Mouse (Mus musculus) G1E (cell line): ENCODE data around the gene Tomm22. TPM values are rescaled to one million over a fixed set of nuclear protein-coding genes. Genes with fewer than 3 reads are reported as not detected.
A peak's percentile ranks its signal among the peaks of the same experiment; 100 is the strongest.

Experiments used
- ATAC-seq: 2 replicates; pipeline ENCODE4 v1.8.0; 2016; ENCODE audit warnings: mild to moderate bottlenecking; ENCODE audit not compliant: insufficient number of reproducible peaks, poor library complexity, low FRiP score, severe bottlenecking; ENCODE audit errors: extremely low read depth
- DNase-seq: peaks from one replicate; pipeline ENCODE4 v3.0.0; 2012; ENCODE audit warnings: low spot score
- H3K27me3 ChIP-seq: 2 replicates; pipeline ENCODE4 v1.6.1; 2012; ENCODE audit warnings: mild to moderate bottlenecking, low read length, inconsistent platforms; ENCODE audit not compliant: insufficient read depth
- H3K36me3 ChIP-seq: replicated peaks from 2 replicates; pipeline ENCODE3; 2012; ENCODE audit warnings: mild to moderate bottlenecking, inconsistent platforms
- H3K4me1 ChIP-seq: 2 replicates; pipeline ENCODE4 v1.6.1; 2012; ENCODE audit warnings: low read depth, low read length, inconsistent platforms, mixed read lengths; ENCODE audit not compliant: insufficient read depth
- H3K4me3 ChIP-seq: 2 replicates; pipeline ENCODE4 v1.5.1; 2012; ENCODE audit warnings: low read depth, mild to moderate bottlenecking, inconsistent platforms, low read length, moderate library complexity, mixed read lengths
- H3K9me3 ChIP-seq: replicated peaks from 2 replicates; pipeline ENCODE4 v1.6.1; 2012; ENCODE audit warnings: inconsistent platforms
- CTCF ChIP-seq: IDR thresholded peaks from 2 replicates; pipeline ENCODE4 v1.5.1; 2012; ENCODE audit warnings: low read depth, low read length, inconsistent platforms, mixed read lengths
- GATA1 ChIP-seq: IDR thresholded peaks from 2 replicates; pipeline ENCODE4 v1.6.1; 2012; ENCODE audit warnings: borderline replicate concordance, low read length, inconsistent platforms, mixed read lengths
- GATA2 ChIP-seq: IDR thresholded peaks from 2 replicates; pipeline ENCODE4 v1.6.1; 2012; ENCODE audit warnings: low read depth, low read length, inconsistent platforms, borderline replicate concordance
- POLR2AphosphoS5 ChIP-seq: IDR thresholded peaks from 2 replicates; pipeline ENCODE4 v1.6.1; 2012; ENCODE audit warnings: low read depth, low read length, inconsistent platforms; ENCODE audit not compliant: insufficient replicate concordance
- TAL1 ChIP-seq: conservative IDR thresholded peaks from 2 replicates; pipeline ENCODE4 v1.6.1; 2012; ENCODE audit warnings: low read depth, low read length, inconsistent platforms, mixed read lengths
- polyA plus RNA-seq: library from polyadenylated mRNA; stranded (reverse); fragments of >175 nt; gene quantifications from 2 replicates; pipeline ENCODE4 v1.2.3, GENCODE M21; 2012
- total RNA-seq, 2 experiments: library from RNA; stranded (forward) in 1 of 2; stranded (reverse) in 1 of 2; fragments of 200-1000 nt in 1 of 2; fragments of >200 nt in 1 of 2; fragmentation: Nextera tagmentation in 1 of 2; gene quantifications; 2 replicates each; pipeline ENCODE4 v1.2.3; 2014 to 2017

Gene Tomm22
- total and polyA plus RNA-seq, 3 experiments = 103 to 144 (median 116) TPM

DNA sequence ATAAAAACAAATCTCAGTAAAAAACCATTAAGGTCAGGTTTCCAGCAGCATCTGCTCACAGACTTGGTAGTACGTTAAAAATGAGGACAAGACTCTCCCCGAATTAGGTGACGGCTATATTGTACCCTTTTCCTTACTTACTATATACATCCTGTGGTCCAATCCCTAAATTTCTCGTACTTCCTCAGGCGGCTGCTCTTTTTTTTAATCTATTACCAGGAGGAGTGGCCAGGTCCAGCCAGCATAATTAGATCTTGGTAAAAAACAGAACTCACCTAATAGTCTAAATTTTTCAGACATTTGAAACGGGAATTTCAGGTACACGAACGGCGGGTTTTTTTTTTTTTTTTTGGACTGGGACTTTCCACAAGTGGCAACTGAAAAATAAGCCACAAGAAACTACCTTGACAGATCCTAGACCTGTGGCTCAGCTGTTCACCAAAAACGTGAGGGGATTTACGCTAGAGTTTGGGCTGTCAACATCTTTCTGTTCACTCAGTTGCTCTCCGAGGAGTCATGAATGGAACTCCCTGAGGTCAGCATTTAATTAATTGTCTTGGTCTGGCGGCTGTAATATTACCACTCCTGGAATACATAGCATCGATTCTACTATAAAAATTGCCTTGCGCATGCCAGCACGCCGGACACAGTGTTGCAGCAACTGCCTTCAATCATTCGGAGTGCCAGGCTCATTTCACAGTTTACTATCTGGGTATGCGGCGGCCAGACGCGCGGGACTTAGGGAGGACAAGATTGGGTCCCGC, 19.2 kb downstream of the Tomm22 start:
- H3K36me3 ChIP-seq = peaks cover 35% of the 10 kb centered on the region
- TF ChIP-seq GATA1 = no peak
- peaks cover 72% of the 10 kb centered on the region for H3K4me1 ChIP-seq
- no peaks in the 10 kb centered on the region for H3K9me3 ChIP-seq
- H3K27me3 ChIP-seq = no peaks in the 10 kb centered on the region
- ATAC-seq (no peak), DNase-seq (no peak)
- H3K4me3 ChIP-seq = peak overlapping the region; percentile 96

DNA sequence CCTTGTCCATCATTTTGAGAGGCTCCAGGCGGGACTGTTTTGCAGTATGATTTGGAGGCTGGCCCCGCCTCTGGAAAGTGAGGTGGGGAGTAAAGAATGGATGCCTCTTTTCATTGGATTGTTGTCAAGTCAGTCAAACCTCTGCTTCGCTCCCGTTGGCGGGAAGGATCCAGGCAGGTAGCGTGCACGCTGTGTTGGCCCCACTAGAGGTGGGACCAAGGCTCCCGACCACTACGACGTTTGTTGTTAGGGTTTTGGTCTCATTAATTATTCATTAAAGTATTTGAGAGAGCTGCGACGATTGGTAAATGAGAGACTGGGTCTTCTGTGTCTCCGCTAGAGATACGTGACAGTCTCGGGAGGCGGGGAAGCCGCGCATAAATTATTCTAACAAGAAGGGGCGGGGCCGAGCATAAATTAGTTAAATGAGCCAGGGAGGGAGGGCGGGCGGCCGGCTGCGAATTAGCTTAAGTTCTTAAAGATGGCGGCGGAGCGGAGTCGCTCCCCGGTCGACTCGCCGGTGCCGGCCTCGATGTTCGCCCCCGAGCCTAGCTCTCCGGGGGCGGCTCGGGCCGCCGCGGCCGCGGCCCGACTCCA, 19.9 kb downstream of the Tomm22 start, which contains the start of gene Gtpbp1:
Gene Gtpbp1 (plus strand): TSS at position 420 of the 597 bp plus-strand sequence.
- DNase-seq (peak; percentile 97), ATAC-seq (peak; percentile 86)
- H3K27me3 ChIP-seq = no peaks in the 10 kb centered on the region
- H3K4me1 ChIP-seq = peaks cover 72% of the 10 kb centered on the region
- H3K36me3 ChIP-seq = peaks cover 35% of the 10 kb centered on the region
- H3K4me3 ChIP-seq = peak within 1 kb of the TSS; percentile 96
- no peak for TF ChIP-seq POLR2AphosphoS5
- TF ChIP-seq GATA1 = no peak
- no peak for TF ChIP-seq GATA2
- TF ChIP-seq TAL1 = no peak
- TF ChIP-seq CTCF = no peak
- no peaks in the 10 kb centered on the region for H3K9me3 ChIP-seq

DNA sequence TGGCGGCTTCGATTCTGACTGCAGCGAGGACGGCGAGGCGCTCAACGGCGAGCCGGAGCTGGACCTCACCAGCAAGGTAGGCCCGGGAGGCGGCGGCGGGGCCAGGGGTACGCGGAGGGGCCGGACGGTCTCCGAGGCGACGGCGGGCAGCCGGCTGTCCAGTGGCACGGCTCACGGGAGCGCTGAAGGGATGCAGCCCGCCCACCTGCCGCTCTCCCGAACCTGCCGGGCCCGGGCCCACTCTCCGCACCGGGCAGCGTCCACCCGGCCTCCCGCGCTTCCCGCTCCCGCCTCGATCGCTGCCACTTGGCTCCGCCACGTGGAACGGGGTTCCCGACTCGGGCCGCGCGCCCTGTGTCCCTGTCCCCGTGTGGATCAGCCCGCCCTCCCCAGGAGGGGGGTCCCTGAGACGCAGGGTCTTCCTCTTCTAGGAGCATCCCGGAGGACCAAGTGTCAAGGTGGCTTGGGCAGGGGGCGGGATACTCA, 20.4 kb downstream of the Tomm22 start:
- DNase-seq = no peak
- no peak for ATAC-seq
- H3K36me3 ChIP-seq = peaks cover 34% of the 10 kb centered on the region
- no peak for TF ChIP-seq TAL1
- TF ChIP-seq POLR2AphosphoS5 = no peak
- TF ChIP-seq GATA2 = no peak
- H3K4me1 ChIP-seq = peaks cover 72% of the 10 kb centered on the region
- H3K27me3 ChIP-seq = no peaks in the 10 kb centered on the region
- peak overlapping the region; percentile 96 for H3K4me3 ChIP-seq
- H3K9me3 ChIP-seq = no peaks in the 10 kb centered on the region

DNA sequence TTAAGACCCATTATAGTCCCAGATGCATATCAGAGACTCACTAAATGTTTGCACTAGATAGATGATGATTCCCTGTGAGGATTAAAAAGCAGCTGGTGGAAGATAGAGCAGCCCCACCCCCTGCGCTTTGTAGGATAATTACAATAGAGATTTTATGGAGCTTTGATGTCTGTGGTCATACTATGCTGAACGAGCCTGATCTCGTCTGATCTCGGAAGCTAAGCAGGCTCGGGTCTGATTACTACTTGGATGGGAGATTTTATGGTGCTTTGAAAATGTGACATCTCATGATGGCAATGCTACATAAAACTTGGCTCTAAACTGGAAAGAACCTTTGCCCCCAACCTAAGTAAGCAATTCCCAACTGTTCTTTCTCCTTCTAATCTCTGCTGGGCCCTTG, 21.7 kb downstream of the Tomm22 start:
- Histone ChIP-seq H3K27me3 (no peaks in the 10 kb centered on the region), H3K36me3 (peaks cover 43% of the 10 kb centered on the region), H3K4me3 (peak overlapping the region; percentile 96; the same call in 1 of the 2 replicates), H3K9me3 (no peaks in the 10 kb centered on the region), H3K4me1 (peaks cover 77% of the 10 kb centered on the region)
- DNase-seq = no peak
- no peak for ATAC-seq
- TF ChIP-seq TAL1 (no peak), GATA2 (no peak), GATA1 (no peak), CTCF (no peak), POLR2AphosphoS5 (no peak)

DNA sequence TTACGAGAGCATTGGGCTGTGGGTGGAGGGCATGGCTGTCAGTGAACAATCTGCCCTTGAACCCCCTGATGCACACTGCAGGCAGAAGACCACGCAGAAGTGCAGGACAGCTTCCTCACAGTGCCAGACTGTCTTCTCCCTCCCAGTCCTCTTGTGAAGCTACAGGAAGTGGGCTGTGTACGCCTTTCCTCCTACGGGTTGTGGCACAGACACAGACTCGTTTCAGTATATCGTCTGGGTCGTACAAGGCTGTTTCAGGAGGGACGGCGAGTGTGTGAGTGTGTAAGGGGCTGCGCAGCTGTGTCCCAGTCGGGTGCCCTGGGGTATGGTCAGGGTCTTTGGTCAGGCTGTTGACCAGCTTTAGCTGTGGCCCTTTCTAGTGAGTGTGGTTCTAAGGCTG, 23.1 kb downstream of the Tomm22 start:
- peaks cover 55% of the 10 kb centered on the region for H3K36me3 ChIP-seq
- peaks cover 83% of the 10 kb centered on the region for H3K4me1 ChIP-seq
- no peaks in the 10 kb centered on the region for H3K27me3 ChIP-seq
- no peak for ATAC-seq
- H3K9me3 ChIP-seq = no peaks in the 10 kb centered on the region
- DNase-seq = no peak
- peak overlapping the region; percentile 69 for H3K4me3 ChIP-seq
- no peak for TF ChIP-seq GATA2
- no peak for TF ChIP-seq GATA1
- TF ChIP-seq TAL1 = no peak
- no peak for TF ChIP-seq CTCF
- TF ChIP-seq POLR2AphosphoS5 = no peak

DNA sequence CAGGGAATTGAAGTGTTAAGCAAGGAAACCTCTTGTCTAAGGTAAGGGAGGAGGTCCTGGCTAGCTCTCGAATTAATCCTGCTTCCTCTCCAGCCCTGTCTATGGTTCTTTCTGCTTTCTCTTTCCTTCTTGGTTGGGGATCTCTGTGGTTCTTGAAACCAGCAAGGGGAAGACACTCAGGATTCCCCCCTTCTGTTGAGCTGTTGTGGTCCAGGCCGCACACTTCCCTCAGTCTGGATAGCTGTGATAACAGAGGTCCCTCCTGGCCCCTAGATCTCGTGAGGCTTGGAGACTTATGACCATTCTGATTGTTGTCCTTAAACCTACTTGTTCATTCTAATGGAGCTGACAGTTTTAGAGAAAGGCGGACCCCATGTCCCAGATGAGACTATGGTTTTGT, 23.9 kb downstream of the Tomm22 start:
- TF ChIP-seq TAL1 (peak; percentile 92), CTCF (no peak), POLR2AphosphoS5 (no peak), GATA1 (no peak), GATA2 (no peak)
- Histone ChIP-seq H3K27me3 (no peaks in the 10 kb centered on the region), H3K36me3 (peaks cover 61% of the 10 kb centered on the region), H3K9me3 (no peaks in the 10 kb centered on the region), H3K4me3 (peak overlapping the region; percentile 69), H3K4me1 (peaks cover 79% of the 10 kb centered on the region)
- ATAC-seq (peak; percentile 25; the same call in 1 of the 2 replicates), DNase-seq (peak; percentile 70)
